Mouse (Mus musculus): ENCODE measurements around the gene Sipa1l2. TPM values are rescaled to one million over a fixed set of nuclear protein-coding genes. Genes with fewer than 3 reads are reported as not detected.

Sipa1l2 gene
- total and polyA plus RNA-seq, 2 experiments from 2014 or later, result 11.5 to 62.2 TPM

- H3K36me3 ChIP-seq (ENCODE audit: insufficient read depth, low read length), result peaks cover 14% of the 10 kb centered on the region
- ATAC-seq (no peak), DNase-seq (ENCODE audit: low spot score) (no peak)
- H3K27ac ChIP-seq, result no peak overlapping the region
- H3K9me3 ChIP-seq (ENCODE audit: low read length), result no peaks in the 10 kb centered on the region
- no peak overlapping the region for H3K9ac ChIP-seq (replicated peaks; ENCODE audit: low read length)
- H3K4me3 ChIP-seq (ENCODE audit: low read length), result no peak overlapping the region
- no peaks in the 10 kb centered on the region for H3K27me3 ChIP-seq (ENCODE audit: insufficient read depth, low read length)
- H3K4me2 ChIP-seq (ENCODE audit: low read depth, low read length), result no peak overlapping the region
- no peaks in the 10 kb centered on the region for H3K4me1 ChIP-seq (ENCODE audit: insufficient read depth, low read length)
- TF ChIP-seq CTCF (IDR thresholded peaks at IDR 0.05; ENCODE audit: low read depth), result no peak
- 81% methylated on average over 5 of the region's 5 CpGs for WGBS
These were observed 87.0 kb downstream of the Sipa1l2 start for GRCm38 (mm10) chr8:125482491-125483096.

GRCm38 (mm10) chr8:125474876-125475275 lies 94.7 kb downstream of the Sipa1l2 start:
- H3K36me3 ChIP-seq (ENCODE audit: insufficient read depth, low read length), result peaks cover under 1% of the 10 kb centered on the region; the same call in 1 of the 2 replicates
- peak; percentile 32; the same call in 1 of the 2 replicates for ATAC-seq

GRCm38 (mm10) chr8:125471374-125471773 lies 98.2 kb downstream of the Sipa1l2 start:
- ATAC-seq, result no peak
- TF ChIP-seq CTCF (IDR thresholded peaks at IDR 0.05; ENCODE audit: low read depth), result no peak
- no peak for DNase-seq (ENCODE audit: low spot score)
- no peak overlapping the region for H3K27ac ChIP-seq
- no peak overlapping the region for H3K4me3 ChIP-seq (ENCODE audit: low read length)
- peaks cover 20% of the 10 kb centered on the region; the same call in 1 of the 2 replicates for H3K36me3 ChIP-seq (ENCODE audit: insufficient read depth, low read length)
- 61% methylated on average over 9 of the region's 9 CpGs for WGBS
- H3K9ac ChIP-seq (replicated peaks; ENCODE audit: low read length), result no peak overlapping the region
- H3K4me2 ChIP-seq (ENCODE audit: low read depth, low read length), result no peak overlapping the region
- no peaks in the 10 kb centered on the region for H3K9me3 ChIP-seq (ENCODE audit: low read length)
- no peaks in the 10 kb centered on the region for H3K4me1 ChIP-seq (ENCODE audit: insufficient read depth, low read length)
- no peaks in the 10 kb centered on the region for H3K27me3 ChIP-seq (ENCODE audit: insufficient read depth, low read length)

More at GRCm38 (mm10) chr8:125474876-125475275, 94.7 kb downstream of the Sipa1l2 start:
- Histone ChIP-seq H3K27ac (no peak overlapping the region), H3K27me3 (ENCODE audit: insufficient read depth, low read length) (no peaks in the 10 kb centered on the region), H3K9ac (replicated peaks; ENCODE audit: low read length) (no peak overlapping the region), H3K9me3 (ENCODE audit: low read length) (no peaks in the 10 kb centered on the region), H3K4me1 (ENCODE audit: insufficient read depth, low read length) (no peaks in the 10 kb centered on the region), H3K4me3 (ENCODE audit: low read length) (no peak overlapping the region), H3K4me2 (ENCODE audit: low read depth, low read length) (no peak overlapping the region)
- DNase-seq (ENCODE audit: low spot score), result peak; percentile 82
- 41% methylated on average over 12 of the region's 12 CpGs for WGBS
- no peak for TF ChIP-seq CTCF (IDR thresholded peaks at IDR 0.05; ENCODE audit: low read depth)

- 11% methylated on average over 6 of the region's 6 CpGs for WGBS
- Histone ChIP-seq H3K27me3 (ENCODE audit: insufficient read depth, low read length) (no peaks in the 10 kb centered on the region), H3K9ac (replicated peaks; ENCODE audit: low read length) (no peak overlapping the region), H3K4me2 (ENCODE audit: low read depth, low read length) (no peak overlapping the region), H3K36me3 (ENCODE audit: insufficient read depth, low read length) (peaks cover 24% of the 10 kb centered on the region; the same call in 1 of the 2 replicates), H3K4me3 (ENCODE audit: low read length) (no peak overlapping the region), H3K4me1 (ENCODE audit: insufficient read depth, low read length) (peaks cover 10% of the 10 kb centered on the region), H3K27ac (no peak overlapping the region), H3K9me3 (ENCODE audit: low read length) (no peaks in the 10 kb centered on the region)
- ATAC-seq (peak; percentile 45; the same call in 1 of the 2 replicates), DNase-seq (ENCODE audit: low spot score) (peak; percentile 70)
- TF ChIP-seq CTCF (IDR thresholded peaks at IDR 0.05; ENCODE audit: low read depth), result no peak
These were observed 104.3 kb downstream of the Sipa1l2 start for GRCm38 (mm10) chr8:125465156-125465821.

GRCm38 (mm10) chr8:125462901-125463300 lies 106.7 kb downstream of the Sipa1l2 start:
- WGBS, result 53% methylated on average over 7 of the region's 7 CpGs
- no peak for TF ChIP-seq CTCF (IDR thresholded peaks at IDR 0.05; ENCODE audit: low read depth)
- peaks cover 10% of the 10 kb centered on the region for H3K4me1 ChIP-seq (ENCODE audit: insufficient read depth, low read length)

GRCm38 (mm10) chr8:125461504-125461903 lies 108.1 kb downstream of the Sipa1l2 start:
- H3K36me3 ChIP-seq (ENCODE audit: insufficient read depth, low read length), result peaks cover 3% of the 10 kb centered on the region; the same call in 1 of the 2 replicates
- 86% methylated on average over 1 of the region's 1 CpGs for WGBS
- H3K4me1 ChIP-seq (ENCODE audit: insufficient read depth, low read length), result peaks cover 10% of the 10 kb centered on the region

More at GRCm38 (mm10) chr8:125462901-125463300, 106.7 kb downstream of the Sipa1l2 start:
- Histone ChIP-seq H3K9me3 (ENCODE audit: low read length) (no peaks in the 10 kb centered on the region), H3K4me3 (ENCODE audit: low read length) (no peak overlapping the region), H3K9ac (replicated peaks; ENCODE audit: low read length) (no peak overlapping the region), H3K36me3 (ENCODE audit: insufficient read depth, low read length) (peaks cover 7% of the 10 kb centered on the region; the same call in 1 of the 2 replicates), H3K27ac (no peak overlapping the region), H3K4me2 (ENCODE audit: low read depth, low read length) (no peak overlapping the region), H3K27me3 (ENCODE audit: insufficient read depth, low read length) (no peaks in the 10 kb centered on the region)
- DNase-seq (ENCODE audit: low spot score) (no peak), ATAC-seq (0 out of 2 replicates have a peak, but pooled peaks have one; percentile 28)

More at GRCm38 (mm10) chr8:125461504-125461903, 108.1 kb downstream of the Sipa1l2 start:
- H3K27me3 ChIP-seq (ENCODE audit: insufficient read depth, low read length), result no peaks in the 10 kb centered on the region
- H3K9me3 ChIP-seq (ENCODE audit: low read length), result no peaks in the 10 kb centered on the region
- DNase-seq (ENCODE audit: low spot score), result no peak
- no peak for ATAC-seq
- peak; percentile 24 for TF ChIP-seq CTCF (IDR thresholded peaks at IDR 0.05; ENCODE audit: low read depth)
- no peak overlapping the region for H3K4me2 ChIP-seq (ENCODE audit: low read depth, low read length)
- no peak overlapping the region for H3K4me3 ChIP-seq (ENCODE audit: low read length)
- H3K9ac ChIP-seq (replicated peaks; ENCODE audit: low read length), result no peak overlapping the region
- H3K27ac ChIP-seq, result no peak overlapping the region

Data from hindbrain, postnatal 0 days (tissue).